Mouse (Mus musculus): ENCODE data around the gene Apc2. TPM values are rescaled to one million over a fixed set of nuclear protein-coding genes. Genes with fewer than 3 reads are reported as not detected.
"Not testable (repeated sequence)": the region's sequence is repeated elsewhere in the genome, so short reads cannot be mapped to it uniquely, and the experiment has no call there.

Gene Apc2
- polyA plus RNA-seq (2015; fragmentation: Nextera tagmentation; extraction: Ambion mirVana) = 3.3 and 3.8 TPM in 2 replicates

- Histone ChIP-seq H3K36me3 (peaks cover 21% of the 10 kb centered on the region), H3K4me2 (replicated peaks) (peak within 1 kb of the TSS; percentile 71), H3K9ac (peak within 1 kb of the TSS; percentile 62), H3K27me3 (peaks cover 43% of the 10 kb centered on the region), H3K9me3 (no peaks in the 10 kb centered on the region), H3K4me3 (peak within 1 kb of the TSS; percentile 45), H3K27ac (peak within 1 kb of the TSS; percentile 63), H3K4me1 (peaks cover 50% of the 10 kb centered on the region)
- under 1% methylated on average over 26 of the region's 26 CpGs for WGBS
- ATAC-seq (ENCODE audit: low FRiP score, low read depth) = peak; percentile 65
These were observed at the start of gene Apc2 for GRCm38 (mm10) chr10:80295618-80296425. Apc2 (plus strand) TSS chr10:80295977.

- Histone ChIP-seq H3K4me2 (replicated peaks) (peak overlapping the region; percentile 95; the same call in 1 of the 2 replicates), H3K27me3 (no peaks in the 10 kb centered on the region), H3K4me1 (peaks cover 20% of the 10 kb centered on the region), H3K9ac (no peak overlapping the region), H3K36me3 (peaks cover 28% of the 10 kb centered on the region), H3K4me3 (no peak overlapping the region), H3K9me3 (no peaks in the 10 kb centered on the region), H3K27ac (peak overlapping the region; percentile 22; the same call in 1 of the 2 replicates)
- ATAC-seq (ENCODE audit: low FRiP score, low read depth) = no peak
- 54% methylated on average over 6 of the region's 6 CpGs for WGBS
These were observed 47.9 kb upstream of the Apc2 start for GRCm38 (mm10) chr10:80247849-80248248.

- 44% methylated on average over 3 of the region's 3 CpGs for WGBS
- H3K9ac ChIP-seq; ATAC-seq (ENCODE audit: low FRiP score, low read depth); H3K9me3 ChIP-seq; H3K27me3 ChIP-seq: not testable (repeated sequence)
- Histone ChIP-seq H3K4me2 (replicated peaks) (peak overlapping the region; percentile 95), H3K27ac (peak overlapping the region; percentile 22; the same call in 1 of the 2 replicates), H3K36me3 (peaks cover 28% of the 10 kb centered on the region), H3K4me1 (peaks cover 20% of the 10 kb centered on the region), H3K4me3 (peak overlapping the region; percentile 85)
These were observed 47.3 kb upstream of the Apc2 start for GRCm38 (mm10) chr10:80248437-80248836.

GRCm38 (mm10) chr10:80248971-80249640 lies 46.7 kb upstream of the Apc2 start, which contains the start of gene Ndufs7:
Ndufs7 (plus strand) TSS chr10:80249121.
- no peaks in the 10 kb centered on the region for H3K9me3 ChIP-seq
- H3K4me2 ChIP-seq (replicated peaks) = peak within 1 kb of the TSS; percentile 95
- WGBS = under 1% methylated on average over 53 of the region's 53 CpGs
- peaks cover 20% of the 10 kb centered on the region for H3K4me1 ChIP-seq
- peak within 1 kb of the TSS; percentile 85 for H3K4me3 ChIP-seq
- H3K27me3 ChIP-seq = no peaks in the 10 kb centered on the region
- peak within 1 kb of the TSS; percentile 85 for H3K27ac ChIP-seq
- peak within 1 kb of the TSS; percentile 86 for H3K9ac ChIP-seq
- peak; percentile 91 for ATAC-seq (ENCODE audit: low FRiP score, low read depth)
- H3K36me3 ChIP-seq = peaks cover 28% of the 10 kb centered on the region

- ATAC-seq (ENCODE audit: low FRiP score, low read depth) = no peak
- Histone ChIP-seq H3K36me3 (peaks cover 31% of the 10 kb centered on the region), H3K4me2 (replicated peaks) (peak overlapping the region; percentile 95), H3K4me1 (peaks cover 20% of the 10 kb centered on the region), H3K9me3 (no peaks in the 10 kb centered on the region), H3K27me3 (no peaks in the 10 kb centered on the region), H3K9ac (peak overlapping the region; percentile 86), H3K4me3 (peak overlapping the region; percentile 85), H3K27ac (no peak overlapping the region)
- 34% methylated on average over 2 of the region's 2 CpGs for WGBS
These were observed 45.7 kb upstream of the Apc2 start for GRCm38 (mm10) chr10:80250059-80250458.

- Histone ChIP-seq H3K27me3 (no peaks in the 10 kb centered on the region), H3K27ac (no peak overlapping the region), H3K9me3 (no peaks in the 10 kb centered on the region), H3K4me3 (peak overlapping the region; percentile 85), H3K4me1 (peaks cover 16% of the 10 kb centered on the region), H3K36me3 (peaks cover 36% of the 10 kb centered on the region), H3K4me2 (replicated peaks) (peak overlapping the region; percentile 95), H3K9ac (peak overlapping the region; percentile 86; the same call in 1 of the 2 replicates)
- ATAC-seq (ENCODE audit: low FRiP score, low read depth) = no peak
- 82% methylated on average over 4 of the region's 4 CpGs for WGBS
These were observed 45.2 kb upstream of the Apc2 start for GRCm38 (mm10) chr10:80250573-80250972.

GRCm38 (mm10) chr10:80252011-80252410 lies 43.8 kb upstream of the Apc2 start:
- peaks cover 16% of the 10 kb centered on the region for H3K4me1 ChIP-seq
- H3K27ac ChIP-seq = no peak overlapping the region
- H3K27me3 ChIP-seq = no peaks in the 10 kb centered on the region
- no peak overlapping the region for H3K4me2 ChIP-seq (replicated peaks)
- no peak for ATAC-seq (ENCODE audit: low FRiP score, low read depth)
- no peaks in the 10 kb centered on the region for H3K9me3 ChIP-seq
- H3K9ac ChIP-seq = 0 out of 2 replicates have a peak overlapping the region, but pooled peaks have one; percentile 15
- H3K36me3 ChIP-seq = peaks cover 50% of the 10 kb centered on the region
- H3K4me3 ChIP-seq = no peak overlapping the region

- H3K36me3 ChIP-seq = peaks cover 55% of the 10 kb centered on the region
- no peak for ATAC-seq (ENCODE audit: low FRiP score, low read depth)
- 92% methylated on average over 11 of the region's 11 CpGs for WGBS
These were observed 43.1 kb upstream of the Apc2 start for GRCm38 (mm10) chr10:80252493-80253274.

GRCm38 (mm10) chr10:80253551-80253950 lies 42.2 kb upstream of the Apc2 start:
- Histone ChIP-seq H3K9me3 (no peaks in the 10 kb centered on the region), H3K27ac (no peak overlapping the region), H3K9ac (no peak overlapping the region), H3K27me3 (no peaks in the 10 kb centered on the region), H3K4me3 (no peak overlapping the region), H3K36me3 (peaks cover 64% of the 10 kb centered on the region), H3K4me1 (peaks cover 10% of the 10 kb centered on the region), H3K4me2 (replicated peaks) (no peak overlapping the region)
- WGBS = 79% methylated on average over 6 of the region's 6 CpGs
- no peak for ATAC-seq (ENCODE audit: low FRiP score, low read depth)

More at GRCm38 (mm10) chr10:80252493-80253274, 43.1 kb upstream of the Apc2 start:
- H3K27me3 ChIP-seq = no peaks in the 10 kb centered on the region
- H3K4me1 ChIP-seq = peaks cover 16% of the 10 kb centered on the region
- no peak overlapping the region for H3K9ac ChIP-seq
- no peak overlapping the region for H3K27ac ChIP-seq
- no peak overlapping the region for H3K4me3 ChIP-seq
- no peaks in the 10 kb centered on the region for H3K9me3 ChIP-seq
- no peak overlapping the region for H3K4me2 ChIP-seq (replicated peaks)

- no peak overlapping the region for H3K27ac ChIP-seq
- peaks cover 17% of the 10 kb centered on the region for H3K4me1 ChIP-seq
- H3K4me3 ChIP-seq = no peak overlapping the region
- H3K9ac ChIP-seq = no peak overlapping the region
- H3K27me3 ChIP-seq = no peaks in the 10 kb centered on the region
- peaks cover 73% of the 10 kb centered on the region for H3K36me3 ChIP-seq
- WGBS = 95% methylated on average over 26 of the region's 26 CpGs
- H3K9me3 ChIP-seq = no peaks in the 10 kb centered on the region
- ATAC-seq (ENCODE audit: low FRiP score, low read depth) = no peak
- no peak overlapping the region for H3K4me2 ChIP-seq (replicated peaks)
These were observed 41.2 kb upstream of the Apc2 start for GRCm38 (mm10) chr10:80254331-80255297.
